In genomic region chr4:147922341-147922740, GRCm38 (mm10) we compare ENCODE assay signal across 28 mouse cellular contexts. TPM values are rescaled to one million over a fixed set of nuclear protein-coding genes. Genes with fewer than 3 reads are reported as not detected.
DNase-seq lines count a peak whose midpoint lies in the region; ATAC-seq and TF ChIP-seq lines count a peak whose summit lies in the region.
"Had no signal": no experiment of that assay in that cellular context is flagged by ENCODE, and none has a peak within 500 bp of the region (broad histone marks: within the 10 kb centered on the region; RNA-seq: fewer than 3 reads in every experiment).

No protein-coding gene starts in this region.

- no peak overlapping the region for H3K9ac ChIP-seq in heart, embryonic 11.5 days (ENCODE audit: low read depth, low read length)
- H3K9ac ChIP-seq: embryonic facial prominence, embryonic 12.5 days; embryonic facial prominence, embryonic 15.5 days; forebrain, embryonic 12.5 days; forebrain, embryonic 15.5 days; heart, embryonic 12.5 days; heart, embryonic 15.5 days; hindbrain, embryonic 13.5 days; intestine, embryonic 15.5 days had no signal

- peak overlapping the region; percentile 61 for H3K27ac ChIP-seq in bone marrow macrophage, adult 2 months (ENCODE audit: insufficient read depth, low read depth, low read length)
- no peak overlapping the region for H3K27ac ChIP-seq in heart, embryonic 11.5 days (ENCODE audit: low read depth, low read length)
- H3K27ac ChIP-seq: embryonic facial prominence, embryonic 12.5 days; embryonic facial prominence, embryonic 15.5 days; forebrain, embryonic 12.5 days; forebrain, embryonic 15.5 days; heart, embryonic 15.5 days; hindbrain, embryonic 10.5 days; hindbrain, embryonic 13.5 days; intestine, embryonic 15.5 days had no signal

- WGBS in heart, embryonic 11.5 days (ENCODE audit: insufficient replicate concordance), result 72% methylated on average over 11 of the region's 11 CpGs

- H3K36me3 ChIP-seq in heart, embryonic 11.5 days (ENCODE audit: control insufficient read depth, insufficient read depth, low read length), result peaks cover 16% of the 10 kb centered on the region; the same call in 1 of the 2 replicates
- H3K36me3 ChIP-seq: forebrain, embryonic 15.5 days; intestine, embryonic 15.5 days had no signal

- peaks cover 27% of the 10 kb centered on the region for H3K4me1 ChIP-seq in bone marrow macrophage, adult 2 months (ENCODE audit: control insufficient read depth, insufficient read depth, low read length)
- H3K4me1 ChIP-seq in heart, embryonic 11.5 days (ENCODE audit: control insufficient read depth, insufficient read depth, low read length), result no peaks in the 10 kb centered on the region
- H3K4me1 ChIP-seq: embryonic facial prominence, embryonic 12.5 days; forebrain, embryonic 15.5 days; heart, embryonic 15.5 days; hindbrain, embryonic 13.5 days; intestine, embryonic 15.5 days had no signal

- no peaks in the 10 kb centered on the region for H3K9me3 ChIP-seq in heart, embryonic 11.5 days (replicated peaks; ENCODE audit: control insufficient read depth, low read length)
- H3K9me3 ChIP-seq: embryonic facial prominence, embryonic 12.5 days; embryonic facial prominence, embryonic 15.5 days; forebrain, embryonic 12.5 days; forebrain, embryonic 15.5 days; heart, embryonic 12.5 days; heart, embryonic 15.5 days; hindbrain, embryonic 10.5 days; hindbrain, embryonic 13.5 days; intestine, embryonic 15.5 days had no signal

- H3K4me3 ChIP-seq in bone marrow macrophage, adult 2 months (ENCODE audit: insufficient read depth, low read length), result no peak overlapping the region
- H3K4me3 ChIP-seq in heart, embryonic 11.5 days (ENCODE audit: low read depth, low read length), result no peak overlapping the region
- H3K4me3 ChIP-seq: embryonic facial prominence, embryonic 12.5 days; embryonic facial prominence, embryonic 15.5 days; forebrain, embryonic 12.5 days; forebrain, embryonic 15.5 days; heart, embryonic 12.5 days; heart, embryonic 15.5 days; hindbrain, embryonic 10.5 days; hindbrain, embryonic 13.5 days; intestine, embryonic 15.5 days had no signal

- H3K27me3 ChIP-seq in heart, embryonic 11.5 days (ENCODE audit: control insufficient read depth, insufficient read depth, low read length), result no peaks in the 10 kb centered on the region
- H3K27me3 ChIP-seq: embryonic facial prominence, embryonic 12.5 days; embryonic facial prominence, embryonic 15.5 days; forebrain, embryonic 12.5 days; forebrain, embryonic 15.5 days; heart, embryonic 12.5 days; heart, embryonic 15.5 days; hindbrain, embryonic 13.5 days; intestine, embryonic 15.5 days had no signal

- peak; percentile 13 to 35 for DNase-seq in kidney, postnatal 25 days
- DNase-seq in kidney, postnatal 14 days, result no peak
- DNase-seq in B cell, adult 2 months, result no peak
- DNase-seq in thymus, postnatal 36 days, result no peak
- DNase-seq: adrenal gland, adult 2 months; adrenal gland, postnatal 25 days; cerebellum, adult 11 months; cerebellum, adult 9-10 months; cerebellum, postnatal 14 days; gastrocnemius, postnatal 10 days; gastrocnemius, postnatal 36 days; heart, postnatal 10 days; heart, postnatal 36 days had no signal

- H3K4me2 ChIP-seq in heart, embryonic 11.5 days, result no peak overlapping the region
- H3K4me2 ChIP-seq: embryonic facial prominence, embryonic 12.5 days; embryonic facial prominence, embryonic 15.5 days; forebrain, embryonic 12.5 days; forebrain, embryonic 15.5 days; heart, embryonic 12.5 days; heart, embryonic 15.5 days; hindbrain, embryonic 13.5 days; intestine, embryonic 15.5 days had no signal

- ATAC-seq in common myeloid progenitor, adult 5-6 weeks (replicated peaks; ENCODE audit: low read depth, poor library complexity, severe bottlenecking), result peak; percentile 33; the same call in 1 of the 2 replicates
- peak; percentile 36; the same call in 1 of the 2 replicates for ATAC-seq in megakaryocyte, adult 5-6 weeks (ENCODE audit: poor library complexity, severe bottlenecking)
- no peak for ATAC-seq in heart, embryonic 11.5 days (replicated peaks; ENCODE audit: insufficient number of reproducible peaks, low FRiP score, low TSS enrichment)
- ATAC-seq: CD4-positive, CD25-positive, alpha-beta regulatory T cell, adult 4 months; forebrain, embryonic 15.5 days; hindbrain, embryonic 16.5 days; intestine, embryonic 15.5 days had no signal

- TF ChIP-seq CTCF in bone marrow macrophage, adult 2 months (IDR thresholded peaks at IDR 0.05; ENCODE audit: low read depth, low read length), result no peak

- no peak for TF ChIP-seq POLR2A in bone marrow macrophage, adult 2 months (IDR thresholded peaks at IDR 0.05; ENCODE audit: borderline replicate concordance, low read depth, low read length)

RNA-seq across cellular contexts. Expression of gene Plod1, which starts 14.2 kb away (rescaled TPM):
- polyA plus RNA-seq in bone marrow macrophage, adult 2 months (2012; ENCODE audit: insufficient read depth, insufficient read length, missing spikeins), result 95.3 and 101 TPM in 2 replicates
- 3.4 and 11.4 TPM in 2 replicates for total RNA-seq in common myeloid progenitor, adult 5-6 weeks (2017)
- total RNA-seq in megakaryocyte, adult 5-6 weeks (2015), result 10.5 TPM in 2 replicates
- total RNA-seq in megakaryocyte, adult 5-6 weeks (2017), result 22.9 and 25.7 TPM in 2 replicates
- 40.1 and 50.2 TPM in 2 replicates for polyA plus RNA-seq in heart, embryonic 11.5 days (2014; fragmentation: Nextera tagmentation; extraction: Ambion mirVana)

RNA-seq across cellular contexts. Expression of gene Mfn2, which starts 17.8 kb away (rescaled TPM):
- polyA plus RNA-seq in bone marrow macrophage, adult 2 months (2012; ENCODE audit: insufficient read depth, insufficient read length, missing spikeins), result 21.6 and 25.6 TPM in 2 replicates
- total RNA-seq in common myeloid progenitor, adult 5-6 weeks (2017), result 17.7 and 24.4 TPM in 2 replicates
- total RNA-seq in megakaryocyte, adult 5-6 weeks (2015), result 12.5 and 12.7 TPM in 2 replicates
- total RNA-seq in megakaryocyte, adult 5-6 weeks (2017), result 15.7 and 17.4 TPM in 2 replicates
- polyA plus RNA-seq in heart, embryonic 11.5 days (2014; fragmentation: Nextera tagmentation; extraction: Ambion mirVana), result 61.8 and 95.4 TPM in 2 replicates

RNA-seq across cellular contexts. Expression of gene 2510039O18Rik, which starts 18.4 kb away (rescaled TPM):
- 57.5 and 59.0 TPM in 2 replicates for polyA plus RNA-seq in bone marrow macrophage, adult 2 months (2012; ENCODE audit: insufficient read depth, insufficient read length, missing spikeins)
- 30.4 and 34.6 TPM in 2 replicates for total RNA-seq in common myeloid progenitor, adult 5-6 weeks (2017)
- 39.4 and 41.4 TPM in 2 replicates for total RNA-seq in megakaryocyte, adult 5-6 weeks (2015)
- 42.1 and 45.5 TPM in 2 replicates for total RNA-seq in megakaryocyte, adult 5-6 weeks (2017)
- polyA plus RNA-seq in heart, embryonic 11.5 days (2014; fragmentation: Nextera tagmentation; extraction: Ambion mirVana), result 16.4 and 16.5 TPM in 2 replicates

RNA-seq across cellular contexts. Expression of gene Fv1, which starts 53.6 kb away (rescaled TPM):
- 2.2 and 2.9 TPM in 2 replicates for polyA plus RNA-seq in bone marrow macrophage, adult 2 months (2012; ENCODE audit: insufficient read depth, insufficient read length, missing spikeins)
- 17.2 and 25.1 TPM in 2 replicates for total RNA-seq in common myeloid progenitor, adult 5-6 weeks (2017)
- 2.5 and 6.6 TPM in 2 replicates for total RNA-seq in megakaryocyte, adult 5-6 weeks (2015)
- 11.5 and 15.3 TPM in 2 replicates for total RNA-seq in megakaryocyte, adult 5-6 weeks (2017)
- 7.2 and 10.8 TPM in 2 replicates for polyA plus RNA-seq in heart, embryonic 11.5 days (2014; fragmentation: Nextera tagmentation; extraction: Ambion mirVana)

RNA-seq across cellular contexts. Expression of gene Miip, which starts 53.7 kb away (rescaled TPM):
- 37.6 and 37.7 TPM in 2 replicates for polyA plus RNA-seq in bone marrow macrophage, adult 2 months (2012; ENCODE audit: insufficient read depth, insufficient read length, missing spikeins)
- total RNA-seq in common myeloid progenitor, adult 5-6 weeks (2017), result 23.4 and 50.9 TPM in 2 replicates
- 47.8 and 52.8 TPM in 2 replicates for total RNA-seq in megakaryocyte, adult 5-6 weeks (2015)
- 61.5 and 72.5 TPM in 2 replicates for total RNA-seq in megakaryocyte, adult 5-6 weeks (2017)
- polyA plus RNA-seq in heart, embryonic 11.5 days (2014; fragmentation: Nextera tagmentation; extraction: Ambion mirVana), result 23.9 and 24.9 TPM in 2 replicates

Comparison
In these comparisons a context has a peak if more than half of its experiments do, and no peak if none do; other contexts are left out.
1. DNase-seq: peak in kidney, postnatal 25 days (2 of 2); none in kidney, postnatal 14 days (single experiment), B cell, adult 2 months (0 of 2) and thymus, postnatal 36 days (0 of 2).